Mouse (Mus musculus) NIH3T3 (cell line): ENCODE measurements around the gene Csde1.

Experiments
- DNase-seq: peaks from one replicate; pipeline ENCODE4 v3.0.0-alpha.2; 2012; ENCODE audit warnings: low read depth

Gene Csde1

GRCm38 (mm10) chr3:103058207-103059157 lies 38.3 kb downstream of the Csde1 start, which contains the start of gene Nras:
TSS of gene Nras (plus strand) at chr3:103058285.
- peak; percentile 97 for DNase-seq

GRCm38 (mm10) chr3:103066927-103067326 lies 46.7 kb downstream of the Csde1 start:
- no peak for DNase-seq

GRCm38 (mm10) chr3:103068971-103069370 lies 48.7 kb downstream of the Csde1 start:
- DNase-seq = peak; percentile 31

GRCm38 (mm10) chr3:103073771-103074170 lies 53.5 kb downstream of the Csde1 start, which contains the start of gene Ampd1:
TSS of gene Ampd1 (plus strand) at chr3:103074014.
- no peak for DNase-seq

GRCm38 (mm10) chr3:103075871-103076270 lies 55.6 kb downstream of the Csde1 start:
- no peak for DNase-seq

- DNase-seq = no peak
These were observed 56.2 kb downstream of the Csde1 start for GRCm38 (mm10) chr3:103076476-103076875.

- no peak for DNase-seq
These were observed 59.1 kb downstream of the Csde1 start for GRCm38 (mm10) chr3:103079301-103079700.

DNA sequence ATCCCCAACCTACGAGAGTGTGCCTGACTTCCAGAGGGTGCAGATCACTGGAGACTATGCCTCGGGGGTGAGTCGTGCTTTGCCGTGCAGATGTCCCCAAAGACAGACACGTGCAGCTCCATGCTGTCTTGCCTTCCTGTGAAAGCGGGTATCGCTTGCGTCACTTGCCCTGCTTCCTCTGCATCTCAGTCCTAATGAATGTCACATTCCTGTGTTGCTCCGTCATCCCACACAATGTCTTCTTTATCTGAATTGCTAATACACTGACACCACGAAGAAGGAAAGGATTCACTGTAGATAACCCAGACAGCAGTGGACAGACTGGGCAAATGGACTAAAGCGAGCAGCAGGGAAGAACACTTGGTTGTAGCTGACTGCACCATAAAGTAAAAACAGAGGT lies 60.8 kb downstream of the Csde1 start:
- DNase-seq = peak; percentile 27

DNA sequence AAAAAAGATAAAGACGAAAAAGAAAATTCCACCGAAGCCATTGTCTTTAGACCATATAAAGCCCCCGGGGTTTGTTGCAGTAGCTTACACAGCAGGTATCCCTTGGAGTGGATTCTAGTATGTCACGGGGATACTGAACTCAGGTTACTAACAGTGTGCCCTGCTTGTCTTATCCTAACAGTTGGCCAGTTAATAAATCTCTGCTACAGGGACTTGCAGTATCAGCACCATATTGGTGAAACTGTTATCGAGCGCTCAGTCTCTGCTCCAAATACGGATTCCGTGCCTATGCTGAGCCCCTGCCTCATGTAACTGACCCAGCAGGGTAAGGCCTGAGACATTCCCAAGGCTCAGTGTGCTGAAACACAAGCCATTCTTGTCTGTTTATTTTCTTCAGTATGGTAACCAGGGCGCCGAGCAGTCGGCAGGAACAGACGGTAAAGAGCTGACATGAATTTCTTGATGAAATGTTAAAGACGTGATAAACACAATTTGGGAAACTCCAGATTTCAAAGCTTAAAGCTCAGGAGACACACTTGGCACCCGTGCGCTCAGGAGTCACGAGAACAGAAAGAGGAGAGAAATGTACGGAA lies 61.7 kb downstream of the Csde1 start:
- no peak for DNase-seq

- DNase-seq = no peak
These were observed 62.5 kb downstream of the Csde1 start for GRCm38 (mm10) chr3:103082761-103083160.

DNA sequence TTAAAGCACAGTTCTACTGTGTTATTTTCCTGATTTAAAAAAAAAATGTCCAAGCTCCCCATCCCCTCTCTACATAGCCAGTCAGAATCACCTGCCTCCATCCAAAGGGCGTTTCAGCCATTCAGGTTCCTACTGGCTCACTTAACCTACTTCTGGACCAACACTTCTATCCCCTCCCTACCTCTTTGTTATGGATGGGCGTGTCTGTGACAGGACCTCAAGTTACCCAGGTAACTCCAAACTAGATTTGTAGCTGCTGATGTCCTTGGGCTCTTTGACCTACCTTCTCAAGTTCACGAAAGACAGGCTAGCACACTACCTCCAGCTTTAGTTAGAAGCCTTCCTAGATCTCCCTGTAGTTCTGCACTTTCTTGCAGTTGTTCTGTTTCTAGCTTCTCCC lies 65.8 kb downstream of the Csde1 start:
- no peak for DNase-seq

GRCm38 (mm10) chr3:103091753-103092152 lies 71.5 kb downstream of the Csde1 start:
- DNase-seq = no peak

DNA sequence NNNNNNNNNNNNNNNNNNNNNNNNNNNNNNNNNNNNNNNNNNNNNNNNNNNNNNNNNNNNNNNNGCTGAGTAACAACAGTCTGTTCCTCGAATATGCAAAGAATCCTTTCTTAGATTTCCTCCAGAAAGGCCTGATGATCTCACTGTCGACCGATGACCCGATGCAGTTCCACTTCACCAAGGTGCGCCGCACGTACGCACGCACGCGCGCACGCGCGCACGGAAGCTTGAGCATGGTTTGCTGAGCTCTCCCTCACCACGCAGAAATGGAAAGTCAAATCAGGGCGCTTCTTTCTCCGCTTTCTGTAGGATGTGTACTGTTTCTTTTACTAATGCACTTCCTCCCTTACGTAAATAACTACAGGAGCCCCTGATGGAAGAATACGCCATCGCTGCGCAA lies 78.4 kb downstream of the Csde1 start:
- no peak for DNase-seq

GRCm38 (mm10) chr3:103099667-103100066 lies 79.4 kb downstream of the Csde1 start:
- DNase-seq = no peak

DNA sequence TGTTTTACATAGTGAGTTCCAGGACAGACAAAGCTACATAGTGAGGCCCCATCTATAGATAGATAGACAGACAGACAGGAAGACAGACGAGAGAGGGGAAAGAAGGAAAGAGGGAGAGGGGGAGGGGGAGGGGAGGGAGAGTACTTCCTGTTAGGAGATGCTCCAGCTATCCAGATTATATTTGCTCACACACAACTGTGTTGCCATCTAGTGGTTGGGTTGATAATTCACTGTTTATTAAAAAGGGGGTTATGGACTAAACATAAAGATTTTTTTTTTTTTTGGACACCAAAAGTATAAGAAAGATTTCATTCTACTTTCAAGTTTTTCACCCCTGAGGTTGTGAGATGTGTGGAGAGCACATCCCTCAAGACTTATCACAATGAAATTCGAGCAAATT lies 80.5 kb downstream of the Csde1 start:
- DNase-seq = peak; percentile 69

- no peak for DNase-seq
These were observed 81.0 kb downstream of the Csde1 start for GRCm38 (mm10) chr3:103101194-103101593.

GRCm38 (mm10) chr3:103101909-103102308 lies 81.7 kb downstream of the Csde1 start:
- peak; percentile 14 for DNase-seq

- DNase-seq = peak; percentile 95
These were observed 82.5 kb downstream of the Csde1 start, which contains the start of gene Dennd2c for GRCm38 (mm10) chr3:103102454-103103390. TSS of gene Dennd2c (plus strand) at chr3:103102604.
